Mouse (Mus musculus) ES-Bruce4 (cell line): ENCODE measurements around the gene Bag6.

ENCODE experiments used
- CTCF ChIP-seq: IDR thresholded peaks from one replicate; pipeline ENCODE4 v1.8.1; 2011; ENCODE audit warnings: low read depth, low read length
- POLR2A ChIP-seq: IDR thresholded peaks from one replicate; pipeline ENCODE4 v1.8.1; 2011; ENCODE audit warnings: low read length; ENCODE audit not compliant: insufficient read depth

DNA sequence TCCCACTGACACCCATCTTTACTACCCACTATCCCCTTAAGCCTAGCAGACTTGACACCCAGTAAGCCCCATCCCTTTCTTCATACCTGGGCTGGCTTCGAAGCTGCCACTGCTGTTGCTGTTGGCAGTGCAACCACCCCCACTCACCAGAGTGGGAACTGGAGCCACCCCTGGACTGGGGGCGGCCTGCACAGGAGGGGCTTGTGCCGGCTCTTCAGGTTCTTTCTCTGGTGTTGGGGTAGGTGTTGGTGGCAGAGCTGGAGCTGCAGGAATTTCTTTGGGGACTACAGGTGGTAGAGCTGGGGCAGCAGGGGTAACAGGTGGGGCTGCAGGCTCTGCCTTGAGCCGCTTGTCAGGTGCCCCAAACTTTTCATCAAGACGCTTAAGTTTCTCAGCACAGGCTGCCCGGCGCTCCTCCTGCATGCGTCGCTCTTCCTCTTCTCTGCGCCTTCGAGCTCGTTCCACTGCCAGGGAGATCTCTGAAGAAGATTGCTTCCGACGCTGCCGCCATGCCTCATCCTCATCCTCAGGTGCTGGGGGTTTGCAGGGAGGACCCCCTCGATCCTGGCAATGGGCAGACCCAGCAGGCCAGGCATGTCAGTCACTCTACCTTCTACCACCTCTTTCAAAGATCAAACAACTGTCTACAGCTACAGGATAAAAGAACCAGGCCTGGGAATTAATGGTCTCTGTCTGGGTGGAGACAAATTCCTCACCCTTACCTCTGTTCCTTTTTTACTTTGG lies 24.0 kb downstream of the Bag6 start:
- no peak for TF ChIP-seq CTCF
- TF ChIP-seq POLR2A, result no peak
